Mouse (Mus musculus) layer of hippocampus, postnatal 10 days (tissue): ENCODE results near the gene Dse. TPM values are rescaled to one million over a fixed set of nuclear protein-coding genes. Genes with fewer than 3 reads are reported as not detected.
A peak's percentile ranks its signal among the peaks of the same experiment; 100 is the strongest.
"Not testable (repeated sequence)": the region's sequence is repeated elsewhere in the genome, so short reads cannot be mapped to it uniquely, and the experiment has no call there.

Experiments used
- DNase-seq, 2 experiments: peaks; one replicate each; pipeline ENCODE4 v3.0.0; 2021; ENCODE audit warnings: low spot score in 2 of 2
- long read RNA-seq: library from polyadenylated mRNA; stranded (forward); transcript quantifications from one replicate; pipeline ENCODE4 v2.0.0, GENCODE M21; 2023
- total RNA-seq, 2 experiments: library from RNA; stranded (reverse); gene quantifications; 2 replicates each; pipeline ENCODE4 v1.2.3; 2021

The Dse gene
- total RNA-seq: 1 to 10 TPM; 9.4 to 9.6 TPM
- long read RNA-seq, full-length matches to known transcripts: 2 of 3 reads
- long read RNA-seq, partial matches to known transcripts: 1 of 3 reads
- long read RNA-seq, other reads (novel, unspliced or antisense): 0 of 3 reads

DNA sequence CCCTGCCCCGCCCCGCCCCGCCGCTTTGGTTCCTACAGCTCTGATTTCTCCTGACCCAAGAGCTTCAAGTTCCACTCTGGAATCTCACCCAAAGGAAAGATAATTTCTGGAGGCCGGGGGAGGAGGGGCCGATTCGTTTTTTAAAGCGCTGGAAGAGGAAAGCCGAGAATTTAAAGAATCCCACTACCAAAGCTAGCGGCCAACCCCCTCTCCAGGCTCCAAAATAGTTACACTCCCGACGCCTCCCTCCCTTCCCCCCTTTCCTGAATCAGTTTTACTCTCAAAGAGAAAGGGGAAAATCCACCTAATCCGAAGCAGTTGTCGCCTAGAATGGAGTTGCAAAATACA is at the start of gene Dse:
Gene Dse, minus strand, starts transcription at position 213 of the 348 bp plus-strand sequence.
- DNase-seq: peak in 1 of 2 experiments; percentile 21

DNA sequence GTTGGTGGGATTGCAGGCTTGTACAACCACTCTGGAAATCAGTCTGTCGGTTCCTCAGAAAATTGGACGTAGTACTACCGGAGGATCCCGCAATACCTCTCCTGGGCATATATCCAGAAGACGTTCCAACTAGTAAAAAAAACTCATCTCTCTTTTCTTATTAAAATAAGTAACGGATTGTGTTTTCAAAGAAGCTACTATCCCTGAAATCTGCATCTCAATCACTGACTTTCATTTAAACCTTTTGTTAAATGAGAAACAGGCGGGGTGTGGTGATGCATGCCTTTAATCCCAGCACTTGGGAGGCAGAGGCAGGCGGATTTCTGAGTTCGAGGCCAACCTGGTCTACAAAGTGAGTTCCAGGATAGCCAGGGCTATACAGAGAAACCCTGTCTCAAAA is 45.3 kb upstream of the Dse start:
- DNase-seq: not testable (repeated sequence)

DNA sequence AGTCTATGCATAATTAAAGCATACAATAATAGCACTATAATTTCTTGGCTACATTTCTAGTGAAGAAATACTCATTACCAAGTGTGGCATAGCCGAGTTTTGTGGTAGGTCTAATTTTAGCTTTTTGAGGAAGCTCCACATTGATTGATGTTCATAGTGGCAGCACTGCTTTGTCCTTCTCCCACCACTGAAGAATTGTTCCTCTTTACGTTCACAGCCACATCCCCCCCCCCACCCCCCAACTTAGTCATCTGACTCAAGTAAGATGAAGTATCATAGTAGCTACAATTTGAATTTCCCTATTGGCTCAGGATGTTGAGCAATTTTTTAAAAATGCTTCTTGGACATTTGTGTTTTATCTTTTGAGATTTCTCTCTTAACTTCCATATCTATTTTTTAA is 42.1 kb upstream of the Dse start:
- DNase-seq: no peak

DNA sequence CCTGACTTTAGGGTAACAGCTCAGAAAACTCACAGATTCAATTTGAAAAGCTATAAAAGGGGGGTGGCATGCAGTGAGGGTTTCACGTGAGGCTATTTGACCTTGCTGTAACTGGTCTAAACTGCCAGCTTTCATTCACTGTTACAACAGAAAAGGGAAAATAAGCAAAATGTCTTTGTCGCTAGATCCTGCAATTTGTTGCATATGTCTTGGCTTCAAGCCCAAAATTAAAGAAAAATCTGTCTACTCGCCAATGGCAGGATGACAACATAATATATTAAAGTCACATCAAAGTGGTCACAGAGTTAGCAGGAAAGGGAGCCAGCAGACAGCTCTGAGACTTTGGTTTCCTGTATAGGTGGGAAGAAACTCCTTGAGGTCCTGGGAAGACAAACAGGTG is 40.2 kb upstream of the Dse start:
- no peak for DNase-seq

DNA sequence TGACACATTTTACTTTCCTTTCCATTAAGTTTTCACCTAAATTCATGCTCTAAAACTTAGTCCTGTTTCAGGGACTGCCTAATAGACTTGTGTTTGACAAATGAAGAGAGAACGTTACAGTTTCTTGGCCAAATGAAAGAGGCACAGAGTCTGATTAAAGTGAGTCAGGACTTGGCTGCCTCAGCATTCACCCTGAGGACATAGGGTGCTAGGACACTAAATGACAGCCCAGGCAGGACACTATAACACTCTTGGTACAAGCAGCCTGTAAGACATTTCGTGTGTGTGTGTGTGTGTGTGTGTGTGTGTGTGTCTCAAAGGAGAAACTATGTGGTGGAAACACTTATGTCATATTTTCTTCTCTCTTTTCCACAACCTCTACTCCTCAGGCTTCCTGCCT is 38.6 kb upstream of the Dse start:
- DNase-seq: no peak

DNA sequence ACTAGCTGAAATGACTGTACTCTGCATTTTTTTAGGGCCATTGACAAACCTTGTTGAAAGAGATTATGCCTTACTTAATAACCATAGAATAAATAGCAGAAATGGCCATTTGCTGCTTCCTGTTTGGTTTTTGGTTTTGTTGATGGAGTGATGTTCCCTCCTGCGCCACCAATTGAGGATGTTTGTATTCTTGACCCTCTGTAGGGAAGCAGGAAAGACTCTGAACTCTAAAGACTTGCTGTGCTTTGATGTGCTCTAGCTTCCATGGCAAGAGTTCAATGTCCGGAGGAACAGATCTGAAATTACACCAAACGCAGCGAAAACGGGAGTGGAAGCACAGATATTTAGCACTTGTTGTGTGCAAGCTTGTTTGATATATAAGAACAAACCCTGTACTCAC is 37.2 kb upstream of the Dse start:
- DNase-seq: no peak

DNA sequence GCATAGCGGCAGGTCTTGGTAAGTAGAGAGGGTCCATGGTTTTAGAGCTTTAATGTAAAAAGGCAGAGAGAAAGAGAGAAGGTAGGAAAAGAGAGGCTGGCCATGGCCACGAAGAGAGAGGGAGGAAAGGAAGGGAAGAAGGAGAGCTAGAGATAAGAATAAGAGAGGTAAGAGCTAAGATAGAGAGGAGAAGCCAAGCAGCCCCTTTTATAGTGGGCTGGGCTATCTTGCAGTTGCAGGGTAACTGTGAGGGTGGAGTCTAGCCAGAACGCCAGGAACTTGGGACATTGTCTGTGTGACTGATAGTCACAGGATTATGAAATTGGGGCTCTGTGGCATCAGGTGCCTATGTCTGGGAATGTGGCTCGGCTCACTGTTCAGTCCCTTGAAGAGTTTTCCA is 31.0 kb upstream of the Dse start:
- DNase-seq: no peak

DNA sequence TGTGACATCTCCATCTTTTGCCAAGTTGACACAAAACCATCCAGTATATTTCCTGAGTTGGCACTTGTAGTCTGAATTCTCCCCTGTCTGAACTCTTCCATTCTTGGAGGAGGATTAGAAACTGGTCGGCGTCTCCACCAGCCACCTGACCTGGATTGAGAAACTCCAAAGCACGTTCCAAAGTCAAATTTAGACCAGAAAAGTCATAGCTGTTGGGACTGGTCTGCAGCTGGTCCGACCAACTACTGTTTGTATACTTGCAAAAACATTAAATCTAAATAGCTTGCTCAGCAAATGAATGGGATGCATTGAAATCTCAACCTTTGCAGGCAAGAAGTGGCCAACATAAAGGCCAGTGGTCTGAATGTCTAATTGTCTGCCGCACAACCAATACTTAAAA is 29.1 kb upstream of the Dse start:
- no peak for DNase-seq

DNA sequence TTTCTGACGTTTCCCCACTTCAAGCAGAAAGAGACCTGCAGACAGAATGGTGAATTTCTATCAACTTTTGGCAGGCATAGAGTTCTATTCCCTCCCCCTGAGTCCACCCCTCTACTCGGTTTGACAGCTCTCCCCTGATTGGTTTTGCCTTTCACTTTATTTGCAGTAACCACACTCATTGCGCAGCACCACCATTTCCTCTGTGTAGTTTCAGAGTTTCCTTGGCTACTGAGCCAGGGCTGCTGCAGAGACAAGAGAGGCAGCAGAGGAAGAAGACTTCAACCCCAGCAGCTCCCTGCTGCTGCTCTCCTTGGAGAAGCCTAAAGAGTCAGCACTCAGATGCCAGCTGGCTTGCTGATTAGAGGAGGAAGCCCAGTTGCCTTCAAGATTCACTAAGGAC is 27.9 kb upstream of the Dse start:
- no peak for DNase-seq

DNA sequence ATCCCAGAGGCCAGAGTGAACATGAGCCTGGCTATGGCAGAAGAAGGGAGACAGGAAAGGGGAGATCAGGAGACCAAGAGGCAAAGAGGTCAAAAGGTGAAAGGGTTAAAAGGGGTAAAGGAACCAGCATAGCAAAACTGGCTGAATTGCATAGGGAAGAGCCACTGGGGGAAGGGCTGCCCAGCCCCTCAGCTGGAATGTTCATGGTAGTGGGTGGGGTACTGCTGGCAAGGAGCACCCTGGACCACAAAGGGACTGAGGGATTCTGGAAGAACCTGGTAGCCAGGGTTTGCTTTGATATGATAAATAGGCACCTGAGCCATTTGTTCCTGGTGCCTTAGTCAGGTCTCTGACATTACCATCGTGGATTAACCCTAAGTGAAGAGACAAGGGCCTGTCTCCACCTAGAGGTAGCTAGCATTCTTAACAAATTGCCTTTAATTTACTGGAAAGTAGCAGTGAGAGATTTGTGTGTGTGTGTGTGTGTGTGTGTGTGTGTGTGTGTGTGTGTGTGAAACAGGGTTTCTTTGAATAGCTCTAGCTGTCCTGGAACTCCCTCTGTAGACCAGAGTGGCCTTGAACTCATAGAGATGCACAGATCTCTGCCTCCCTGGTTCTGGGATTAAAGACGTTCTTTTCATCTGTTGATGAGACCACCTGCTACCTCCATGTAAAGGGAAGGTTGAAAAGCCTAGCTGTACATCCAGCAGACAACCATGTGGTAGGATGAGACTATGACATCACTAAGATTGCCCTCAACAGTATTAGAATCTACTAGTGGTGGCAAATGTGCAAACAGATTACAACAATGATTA is 26.6 kb upstream of the Dse start:
- DNase-seq: no peak

DNA sequence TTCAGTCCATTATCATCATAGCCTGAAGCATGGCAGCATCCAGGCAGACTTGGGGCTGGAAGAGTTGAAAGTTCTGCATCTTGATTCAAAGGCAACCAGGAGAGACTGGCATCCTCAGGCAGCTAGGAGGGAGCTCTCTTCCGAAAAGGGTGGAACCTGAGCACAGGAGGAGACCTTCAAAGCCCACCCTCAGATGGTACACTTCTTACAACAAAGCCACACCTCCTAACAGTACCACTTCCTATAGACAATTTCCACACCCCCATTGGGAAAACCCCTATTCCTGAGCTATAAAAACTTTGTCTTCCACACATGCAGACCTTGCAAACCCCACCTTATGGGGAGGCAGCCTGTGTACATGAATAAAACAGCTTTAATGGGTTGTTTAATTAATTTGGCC is 25.9 kb upstream of the Dse start:
- no peak for DNase-seq

DNA sequence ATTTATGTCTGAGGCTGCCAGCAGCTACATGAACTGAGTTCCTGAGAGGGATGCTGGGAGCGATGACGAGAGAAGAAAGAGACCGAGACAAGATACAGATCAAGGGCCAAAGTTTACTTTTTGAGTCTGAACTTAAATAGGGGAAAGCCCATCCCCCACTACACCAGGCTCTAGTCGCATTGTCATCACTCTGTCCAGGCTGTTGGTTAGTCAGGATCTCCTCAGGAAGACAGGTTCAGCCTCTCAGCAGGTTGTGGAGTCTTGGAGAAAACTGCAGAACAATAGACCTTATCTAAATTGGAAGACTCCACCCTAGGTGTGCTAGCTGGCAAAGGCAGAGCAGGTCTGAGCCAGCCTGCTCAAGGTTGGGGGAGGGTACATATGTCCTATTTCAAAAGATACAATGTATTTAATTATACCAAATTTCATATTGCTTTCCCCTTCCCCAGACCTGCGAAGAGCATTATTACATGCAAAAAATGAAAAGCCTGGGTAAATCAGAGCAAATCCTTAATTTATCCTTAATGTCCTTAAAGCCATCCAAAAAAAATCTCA is 22.7 kb upstream of the Dse start:
- no peak for DNase-seq

DNA sequence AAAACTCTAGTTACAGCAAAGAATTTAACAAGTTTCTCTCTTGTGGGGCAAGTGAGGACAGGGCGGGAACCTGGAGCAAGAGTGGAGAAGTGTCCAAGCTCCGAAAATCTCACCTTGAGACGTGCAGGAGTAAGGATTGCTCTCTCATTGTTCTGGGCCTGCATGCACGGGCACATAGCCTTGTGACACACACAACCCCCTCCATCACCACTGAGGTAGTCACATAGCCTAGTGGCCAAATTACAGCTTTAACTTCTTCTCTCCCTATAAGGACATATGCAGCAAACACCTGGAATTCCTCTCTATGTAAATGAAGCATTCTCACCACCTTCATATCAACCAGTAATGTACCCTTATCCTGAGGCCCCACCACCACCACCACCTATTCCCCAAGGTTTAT is 22.0 kb upstream of the Dse start:
- DNase-seq: no peak

DNA sequence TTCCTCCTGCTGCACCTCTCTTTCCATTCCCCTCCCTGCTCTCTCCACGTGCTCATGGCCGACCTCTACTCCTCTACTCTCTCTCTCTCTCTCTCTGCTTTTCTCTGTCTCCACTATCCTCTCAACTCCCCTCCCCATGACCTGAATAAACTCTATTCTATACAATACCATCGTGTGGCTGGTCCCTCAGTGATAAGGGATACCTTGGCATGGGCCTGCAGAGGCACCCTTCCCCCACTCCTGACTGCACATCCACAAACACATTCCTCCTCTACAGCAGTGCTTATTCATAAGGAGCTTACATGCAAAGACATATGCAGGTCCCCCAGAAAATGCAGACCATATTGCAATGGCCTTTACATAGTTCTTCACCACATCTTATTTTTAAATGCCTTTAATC is 16.1 kb upstream of the Dse start:
- no peak for DNase-seq

DNA sequence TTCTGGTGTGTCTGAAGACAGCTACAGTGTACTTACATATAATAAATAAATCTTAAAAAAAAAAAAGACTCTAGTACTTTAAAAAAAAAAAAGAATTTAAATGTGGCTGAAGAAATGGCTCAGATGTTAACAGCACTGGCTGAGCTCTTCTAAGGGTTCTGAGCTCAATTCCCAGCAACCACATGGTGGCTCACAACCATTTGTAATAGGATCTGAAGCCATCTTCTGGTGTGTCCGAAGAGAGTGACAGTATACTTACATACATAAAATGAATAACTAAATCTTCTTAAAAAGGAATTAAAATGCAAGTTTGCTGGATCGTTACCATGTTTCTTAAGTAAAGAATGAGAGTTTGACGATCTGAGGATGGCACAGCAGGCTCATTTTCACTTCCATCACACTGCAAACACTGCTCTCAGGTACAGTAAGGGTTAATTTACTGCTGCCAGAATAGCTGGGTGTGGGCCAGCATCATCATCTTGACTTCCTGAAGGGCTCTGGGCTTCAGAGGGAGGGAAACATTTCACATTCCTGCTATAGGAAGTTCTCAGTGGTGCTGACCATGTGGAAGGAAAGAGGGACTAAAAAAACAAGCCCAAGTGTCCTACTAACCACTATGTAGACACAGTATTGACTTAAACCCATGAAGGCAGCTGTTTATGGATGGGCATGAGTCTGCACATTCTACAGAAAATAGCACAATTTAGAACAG is 14.6 kb upstream of the Dse start:
- DNase-seq: no peak

DNA sequence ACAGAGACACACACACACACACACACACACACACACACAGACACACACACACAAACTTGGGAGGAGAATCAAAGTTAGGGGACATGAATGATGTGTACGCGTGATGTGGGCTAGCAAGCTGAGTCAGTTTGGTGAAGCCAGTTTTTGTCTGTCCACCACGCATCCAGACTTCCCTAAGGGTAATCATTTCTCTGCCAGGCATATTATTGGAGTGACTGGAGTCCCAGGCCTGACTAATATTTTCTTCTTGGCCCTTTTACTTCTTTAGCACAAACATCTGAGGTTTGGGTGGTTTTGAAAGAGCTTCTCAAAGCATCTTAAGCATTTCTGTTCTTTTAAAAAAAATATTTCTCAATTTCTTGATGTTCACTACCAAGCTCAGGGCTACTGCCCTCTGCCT is 10.7 kb upstream of the Dse start:
- DNase-seq: no peak

DNA sequence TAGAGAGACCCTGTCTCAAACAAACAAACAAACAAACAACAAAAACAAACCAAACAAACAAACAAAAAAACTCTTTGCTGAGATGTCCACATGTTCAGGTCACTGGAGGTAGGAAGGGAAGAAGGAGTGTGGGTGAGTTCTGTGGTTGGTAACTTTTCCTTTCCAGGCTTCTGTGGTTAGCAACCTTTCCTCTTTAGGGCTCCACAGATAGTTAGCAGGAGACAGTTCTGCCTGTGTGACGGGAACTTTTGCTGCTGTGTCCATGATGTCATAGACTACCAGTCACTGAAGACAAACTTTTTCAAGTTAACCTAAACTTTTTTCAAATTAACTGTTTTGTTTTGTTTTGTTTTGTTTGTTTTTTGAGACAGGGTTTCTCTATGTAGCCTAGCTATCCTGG is 8.2 kb upstream of the Dse start:
- no peak for DNase-seq

DNA sequence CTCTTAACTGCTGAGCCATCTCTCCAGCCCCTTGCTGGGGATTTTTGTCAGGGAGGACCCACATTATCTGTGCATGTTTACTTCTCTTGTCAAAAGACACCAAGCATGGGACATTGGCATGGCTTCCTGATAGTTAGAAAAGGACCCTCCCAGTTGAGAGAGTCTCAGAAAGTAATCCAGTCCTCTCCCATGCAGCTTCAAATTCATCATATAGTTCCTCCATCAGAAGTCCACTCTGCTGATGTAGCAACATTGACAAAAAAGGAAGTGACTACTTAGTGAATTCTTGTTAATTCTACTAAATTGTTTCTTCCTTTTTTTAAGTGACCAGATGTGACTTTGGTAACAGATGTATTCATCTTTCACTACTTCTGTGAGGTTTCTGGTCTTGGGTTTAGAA is 2.4 kb upstream of the Dse start:
- DNase-seq: no peak

DNA sequence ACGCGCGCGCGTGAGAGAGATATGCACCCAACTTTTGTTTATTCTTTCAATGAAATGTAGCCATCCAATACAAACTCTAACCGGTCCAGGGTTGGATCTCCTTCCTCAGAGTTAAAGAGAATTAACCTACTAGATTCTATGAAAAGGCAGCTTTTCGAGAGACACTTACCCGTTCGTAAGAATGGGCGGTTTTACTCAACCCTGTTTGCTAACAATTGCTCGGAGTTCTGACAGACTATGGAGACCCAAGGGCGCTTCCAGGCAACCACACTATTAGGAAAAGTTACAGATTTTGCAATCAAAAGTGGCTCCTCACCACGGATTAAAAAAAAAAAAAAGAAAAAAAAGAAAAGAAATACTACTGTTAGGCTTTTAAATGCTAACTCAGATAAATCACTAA is 516 bp upstream of the Dse start:
- DNase-seq: no peak

DNA sequence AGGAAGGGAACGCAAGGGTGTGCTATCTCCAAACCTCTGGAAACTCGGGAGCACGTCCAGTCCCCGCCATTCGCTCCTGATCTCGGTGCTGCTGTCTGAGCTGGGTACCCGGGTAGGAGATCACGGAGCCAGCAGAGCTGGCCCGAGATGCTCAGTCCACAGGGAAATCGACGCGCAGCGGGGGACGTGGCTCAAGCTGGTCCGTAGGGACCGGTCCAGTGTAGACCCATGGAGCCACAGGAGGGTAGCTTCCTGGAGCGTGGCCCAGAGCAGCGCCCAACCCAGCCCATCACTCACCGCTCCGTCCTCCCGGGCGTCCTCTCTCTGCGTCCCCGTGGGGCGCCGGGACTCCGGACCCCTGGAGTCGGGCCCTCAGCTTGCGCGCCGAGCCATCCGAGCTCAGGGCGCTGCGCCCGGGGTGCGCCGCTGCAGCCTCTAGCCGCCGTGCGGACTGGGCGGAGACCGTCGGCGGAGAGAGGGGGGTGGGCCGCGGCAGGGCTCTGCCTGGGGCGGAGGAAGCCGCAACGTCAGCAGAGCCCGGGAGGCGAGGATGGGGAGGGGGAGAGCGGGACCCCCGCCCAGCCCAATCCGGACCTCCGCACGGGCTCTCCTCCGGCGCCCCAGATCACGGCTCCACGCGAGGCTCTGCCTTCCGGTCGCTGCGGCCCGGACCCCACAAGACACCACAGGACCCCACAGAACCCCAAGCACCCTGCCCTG is 572 bp downstream of the Dse start:
- DNase-seq: peak; percentile 57 to 71

DNA sequence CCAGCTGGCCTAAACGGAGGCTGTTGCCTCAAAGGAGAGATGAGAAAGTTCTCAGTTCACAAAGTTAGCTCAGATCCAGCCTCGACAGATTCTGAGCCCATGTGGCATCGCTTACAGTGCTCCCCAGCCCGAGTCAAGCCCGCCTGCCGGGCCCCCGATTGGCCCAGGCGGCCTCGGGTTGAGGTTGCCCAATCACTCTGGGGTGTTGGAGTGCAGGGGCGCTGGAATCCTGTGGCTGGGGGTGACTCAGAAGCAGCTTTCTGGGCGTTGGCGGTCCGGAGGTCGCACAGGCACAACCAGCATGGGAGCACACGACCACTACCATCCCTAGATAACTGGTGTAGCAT is 1.1 kb downstream of the Dse start:
- DNase-seq: no peak

DNA sequence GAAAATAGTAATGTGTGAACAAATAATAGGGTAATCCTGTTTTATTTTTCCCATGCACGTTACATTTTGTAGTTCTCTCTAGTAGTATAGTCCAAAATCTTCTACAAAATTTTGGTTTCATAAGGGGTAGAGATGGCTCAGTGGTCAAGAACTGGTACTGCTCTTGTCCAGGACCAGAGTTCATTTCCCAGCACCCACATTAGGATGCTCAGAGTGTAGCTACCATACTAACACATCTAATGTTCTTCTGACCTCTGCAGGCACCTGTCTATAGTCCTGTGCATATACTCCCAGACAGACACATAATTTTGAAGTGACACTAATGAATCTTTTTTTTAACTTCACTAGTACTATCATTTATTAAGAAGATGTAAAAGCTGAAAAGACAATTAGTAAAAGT is 1.7 kb downstream of the Dse start:
- DNase-seq: no peak
